Mouse (Mus musculus) liver, postnatal 0 days (tissue): ENCODE data around the gene Cyp27b1.

ENCODE experiments used
- CTCF ChIP-seq: sonication (generic); IDR thresholded peaks from 2 replicates; pipeline ENCODE4 v1.5.1; 2016; ENCODE audit warnings: antibody characterized with exemption, low read depth
- EP300 ChIP-seq: IDR thresholded peaks from 2 replicates; pipeline ENCODE4 v1.6.1; 2016; ENCODE audit warnings: antibody characterized with exemption, low read depth, mild to moderate bottlenecking

- TF ChIP-seq CTCF = no peak
- TF ChIP-seq EP300 = no peak
Observed at GRCm38 (mm10) chr10:127098514-127098913, 50.5 kb downstream of the Cyp27b1 start.
